Mouse (Mus musculus): Measurements from ENCODE around the gene Plcg1. TPM values are rescaled to one million over a fixed set of nuclear protein-coding genes. Genes with fewer than 3 reads are reported as not detected.

Plcg1 gene
- total RNA-seq, 2 experiments from 2014 or later: 117 to 123 TPM

- peak overlapping the region; percentile 9; the same call in 1 of the 2 replicates for H3K27ac ChIP-seq
- no peak overlapping the region for H3K4me3 ChIP-seq
- DNase-seq (ENCODE audit: extremely low spot score in 1 of 2, low spot score in 2 of 2): no peak
- no peak for TF ChIP-seq CTCF (IDR thresholded peaks at IDR 0.05)
- intact Hi-C loops (cut with DNase I): no loop called here
Measured at GRCm38 (mm10) chr2:160738354-160738753, 7.3 kb downstream of the Plcg1 start.

GRCm38 (mm10) chr2:160739647-160740356 lies 8.7 kb downstream of the Plcg1 start:
- intact Hi-C loops (cut with DNase I): no loop called here
- Histone ChIP-seq H3K27ac (peak overlapping the region; percentile 56; the same call in 1 of the 2 replicates), H3K4me3 (no peak overlapping the region)
- DNase-seq (ENCODE audit: extremely low spot score in 1 of 2, low spot score in 2 of 2): no peak
- TF ChIP-seq CTCF (IDR thresholded peaks at IDR 0.05): no peak

GRCm38 (mm10) chr2:160740521-160741156 lies 9.5 kb downstream of the Plcg1 start:
- intact Hi-C loops (cut with DNase I): no loop called here
- Histone ChIP-seq H3K4me3 (no peak overlapping the region), H3K27ac (peak overlapping the region; percentile 53)
- TF ChIP-seq CTCF (IDR thresholded peaks at IDR 0.05): no peak
- DNase-seq (ENCODE audit: extremely low spot score in 1 of 2, low spot score in 2 of 2): no peak

- TF ChIP-seq CTCF (IDR thresholded peaks at IDR 0.05): no peak
- intact Hi-C loops (cut with DNase I): no loop called here
- H3K27ac ChIP-seq: peak overlapping the region; percentile 53; the same call in 1 of the 2 replicates
- no peak overlapping the region for H3K4me3 ChIP-seq
- DNase-seq (ENCODE audit: extremely low spot score in 1 of 2, low spot score in 2 of 2): no peak
Measured at GRCm38 (mm10) chr2:160741580-160741979, 10.5 kb downstream of the Plcg1 start.

GRCm38 (mm10) chr2:160742161-160742609 lies 11.1 kb downstream of the Plcg1 start:
- TF ChIP-seq CTCF (IDR thresholded peaks at IDR 0.05): no peak
- Histone ChIP-seq H3K4me3 (no peak overlapping the region), H3K27ac (peak overlapping the region; percentile 71)
- intact Hi-C loops (cut with DNase I): no loop called here
- no peak for DNase-seq (ENCODE audit: extremely low spot score in 1 of 2, low spot score in 2 of 2)

- DNase-seq (ENCODE audit: extremely low spot score in 1 of 2, low spot score in 2 of 2): peak in 1 of 2 experiments; percentile 53
- H3K27ac ChIP-seq: no peak overlapping the region; the same call in 1 of the 2 replicates
- TF ChIP-seq CTCF (IDR thresholded peaks at IDR 0.05): peak; percentile 73
- H3K4me3 ChIP-seq: no peak overlapping the region
- intact Hi-C loops (cut with DNase I): no loop called here
Measured at GRCm38 (mm10) chr2:160744040-160744822, 13.1 kb downstream of the Plcg1 start.

GRCm38 (mm10) chr2:160744823-160745210 lies 13.7 kb downstream of the Plcg1 start:
- no peak for DNase-seq (ENCODE audit: extremely low spot score in 1 of 2, low spot score in 2 of 2)
- peak overlapping the region; percentile 4; the same call in 1 of the 2 replicates for H3K27ac ChIP-seq

GRCm38 (mm10) chr2:160745497-160745896 lies 14.4 kb downstream of the Plcg1 start:
- DNase-seq (ENCODE audit: extremely low spot score in 1 of 2, low spot score in 2 of 2): no peak
- 0 out of 2 replicates have a peak overlapping the region, but pooled peaks have one; percentile 5 for H3K27ac ChIP-seq
- TF ChIP-seq CTCF (IDR thresholded peaks at IDR 0.05): no peak
- intact Hi-C loops (cut with DNase I): no loop called here
- H3K4me3 ChIP-seq: no peak overlapping the region

More at GRCm38 (mm10) chr2:160744823-160745210, 13.7 kb downstream of the Plcg1 start:
- intact Hi-C loops (cut with DNase I): no loop called here
- H3K4me3 ChIP-seq: no peak overlapping the region
- no peak for TF ChIP-seq CTCF (IDR thresholded peaks at IDR 0.05)

- no peak overlapping the region for H3K27ac ChIP-seq
Measured at GRCm38 (mm10) chr2:160746637-160747036, 15.5 kb downstream of the Plcg1 start.

GRCm38 (mm10) chr2:160747075-160747474 lies 16.0 kb downstream of the Plcg1 start:
- DNase-seq (ENCODE audit: extremely low spot score in 1 of 2, low spot score in 2 of 2): no peak
- no peak overlapping the region for H3K27ac ChIP-seq
- intact Hi-C loops (cut with DNase I): no loop called here
- TF ChIP-seq CTCF (IDR thresholded peaks at IDR 0.05): no peak
- H3K4me3 ChIP-seq: no peak overlapping the region

More at GRCm38 (mm10) chr2:160746637-160747036, 15.5 kb downstream of the Plcg1 start:
- intact Hi-C loops (cut with DNase I): no loop called here
- H3K4me3 ChIP-seq: no peak overlapping the region
- TF ChIP-seq CTCF (IDR thresholded peaks at IDR 0.05): no peak
- DNase-seq (ENCODE audit: extremely low spot score in 1 of 2, low spot score in 2 of 2): no peak

- DNase-seq (ENCODE audit: extremely low spot score in 1 of 2, low spot score in 2 of 2): no peak
- no peak overlapping the region for H3K27ac ChIP-seq
- no peak for TF ChIP-seq CTCF (IDR thresholded peaks at IDR 0.05)
- intact Hi-C loops (cut with DNase I): no loop called here
- H3K4me3 ChIP-seq: no peak overlapping the region
Measured at GRCm38 (mm10) chr2:160756583-160757203, 25.6 kb downstream of the Plcg1 start.
